In genomic region chr11:86436843-86437242, GRCm38 (mm10) we compare ENCODE assay signal across 8 mouse cellular contexts. TPM values are rescaled to one million over a fixed set of nuclear protein-coding genes. Genes with fewer than 3 reads are reported as not detected.
A peak's percentile ranks its signal among the peaks of the same experiment; 100 is the strongest.
DNase-seq lines count a peak whose midpoint lies in the region; ATAC-seq and TF ChIP-seq lines count a peak whose summit lies in the region.

No protein-coding gene starts in this region.

- H3K4me2 ChIP-seq in midbrain, postnatal 0 days (ENCODE audit: low read depth, low read length, poor library complexity, severe bottlenecking): no peak overlapping the region
- no peak overlapping the region for H3K4me2 ChIP-seq in midbrain, embryonic 13.5 days (replicated peaks)
- H3K4me2 ChIP-seq in intestine, embryonic 15.5 days (replicated peaks): no peak overlapping the region

- no peak overlapping the region for H3K4me3 ChIP-seq in midbrain, postnatal 0 days (ENCODE audit: low read depth, low read length)
- no peak overlapping the region for H3K4me3 ChIP-seq in midbrain, embryonic 13.5 days (replicated peaks)
- no peak overlapping the region for H3K4me3 ChIP-seq in intestine, embryonic 15.5 days (replicated peaks)

- peak; percentile 26 for DNase-seq in gastrocnemius, postnatal 10 days
- no peak for DNase-seq in gastrocnemius, postnatal 25 days
- peak; percentile 60 for DNase-seq in midbrain, postnatal 0 days (ENCODE audit: low spot score)
- DNase-seq in retina, postnatal 1 day: peak; percentile 64
- DNase-seq in urinary bladder, adult 18-20 months (ENCODE audit: low spot score in 2 of 2): no peak

- no peaks in the 10 kb centered on the region for H3K27me3 ChIP-seq in midbrain, postnatal 0 days (ENCODE audit: insufficient read depth, low read length)
- no peaks in the 10 kb centered on the region; the same call in 1 of the 2 replicates for H3K27me3 ChIP-seq in midbrain, embryonic 13.5 days
- no peaks in the 10 kb centered on the region for H3K27me3 ChIP-seq in intestine, embryonic 15.5 days (replicated peaks)

- no peaks in the 10 kb centered on the region for H3K4me1 ChIP-seq in midbrain, postnatal 0 days (ENCODE audit: insufficient read depth, low read length)
- H3K4me1 ChIP-seq in midbrain, embryonic 13.5 days (replicated peaks): no peaks in the 10 kb centered on the region
- no peaks in the 10 kb centered on the region for H3K4me1 ChIP-seq in intestine, embryonic 15.5 days (replicated peaks)

- WGBS in midbrain, postnatal 0 days: 35% methylated on average over 5 of the region's 5 CpGs
- 28% methylated on average over 5 of the region's 5 CpGs for WGBS in midbrain, embryonic 13.5 days
- WGBS in intestine, embryonic 15.5 days: 18% methylated on average over 5 of the region's 5 CpGs

- H3K36me3 ChIP-seq in midbrain, postnatal 0 days (ENCODE audit: insufficient read depth, low read length): no peaks in the 10 kb centered on the region
- no peaks in the 10 kb centered on the region for H3K36me3 ChIP-seq in midbrain, embryonic 13.5 days
- no peaks in the 10 kb centered on the region for H3K36me3 ChIP-seq in intestine, embryonic 15.5 days

- H3K9me3 ChIP-seq in midbrain, postnatal 0 days (ENCODE audit: low read length): no peaks in the 10 kb centered on the region
- H3K9me3 ChIP-seq in midbrain, embryonic 13.5 days: no peaks in the 10 kb centered on the region
- H3K9me3 ChIP-seq in intestine, embryonic 15.5 days: no peaks in the 10 kb centered on the region

- peak; percentile 73 for TF ChIP-seq CTCF in midbrain, postnatal 0 days (IDR thresholded peaks at IDR 0.05)

- H3K27ac ChIP-seq in midbrain, postnatal 0 days (ENCODE audit: low read depth, low read length): no peak overlapping the region
- H3K27ac ChIP-seq in midbrain, embryonic 13.5 days: no peak overlapping the region
- no peak overlapping the region for H3K27ac ChIP-seq in intestine, embryonic 15.5 days

- no peak overlapping the region for H3K9ac ChIP-seq in midbrain, postnatal 0 days (replicated peaks; ENCODE audit: low read length, poor library complexity, severe bottlenecking)
- H3K9ac ChIP-seq in midbrain, embryonic 13.5 days (replicated peaks): no peak overlapping the region
- H3K9ac ChIP-seq in intestine, embryonic 15.5 days: no peak overlapping the region

- ATAC-seq in midbrain, postnatal 0 days (ENCODE audit: low FRiP score): no peak
- no peak for ATAC-seq in midbrain, embryonic 13.5 days
- ATAC-seq in common myeloid progenitor, adult 5-6 weeks (replicated peaks; ENCODE audit: low read depth, poor library complexity, severe bottlenecking): peak; percentile 92
- ATAC-seq in intestine, embryonic 15.5 days: peak; percentile 67; the same call in 1 of the 2 replicates

RNA-seq across cellular contexts. Expression of gene Rnft1, which starts 47.6 kb away (rescaled TPM):
- 10 to 100 TPM; 43.5 to 55.6 TPM for total RNA-seq in gastrocnemius, postnatal 10 days (2021)
- total RNA-seq in gastrocnemius, postnatal 25 days (2021): 10 to 100 TPM; 41.5 to 48.9 TPM
- total RNA-seq in midbrain, postnatal 0 days (2014; rRNA removed): 6.2 and 9.3 TPM in 2 replicates
- 9.7 and 11.6 TPM in 2 replicates for polyA plus RNA-seq in midbrain, postnatal 0 days (2015; fragmentation: Nextera tagmentation; extraction: Ambion mirVana)
- polyA plus RNA-seq in midbrain, embryonic 13.5 days (2015; fragmentation: Nextera tagmentation; extraction: Ambion mirVana): 15.0 and 19.0 TPM in 2 replicates
- 18.8 and 20.7 TPM in 2 replicates for total RNA-seq in common myeloid progenitor, adult 5-6 weeks (2017)
- 56.3 and 61.3 TPM in 2 replicates for polyA plus RNA-seq in intestine, embryonic 15.5 days (2015; fragmentation: Nextera tagmentation; extraction: Ambion mirVana)

Comparison
In these comparisons a context has a peak if more than half of its experiments do, and no peak if none do; other contexts are left out.
1. DNase-seq: peak in gastrocnemius, postnatal 10 days (single experiment), midbrain, postnatal 0 days (single experiment) and retina, postnatal 1 day (single experiment); none in gastrocnemius, postnatal 25 days (single experiment) and urinary bladder, adult 18-20 months (0 of 2).
2. ATAC-seq: peak in common myeloid progenitor, adult 5-6 weeks (single experiment) and intestine, embryonic 15.5 days (single experiment); none in midbrain, postnatal 0 days (single experiment) and midbrain, embryonic 13.5 days (single experiment).